Mouse (Mus musculus): ENCODE measurements around the gene Tex12. TPM values are rescaled to one million over a fixed set of nuclear protein-coding genes. Genes with fewer than 3 reads are reported as not detected.

Tex12 gene
- total RNA-seq (2021), result not detected
- long read RNA-seq, partial matches to known transcripts, result 0 of 1 reads
- long read RNA-seq, other reads (novel, unspliced or antisense), result 1 of 1 reads

DNA sequence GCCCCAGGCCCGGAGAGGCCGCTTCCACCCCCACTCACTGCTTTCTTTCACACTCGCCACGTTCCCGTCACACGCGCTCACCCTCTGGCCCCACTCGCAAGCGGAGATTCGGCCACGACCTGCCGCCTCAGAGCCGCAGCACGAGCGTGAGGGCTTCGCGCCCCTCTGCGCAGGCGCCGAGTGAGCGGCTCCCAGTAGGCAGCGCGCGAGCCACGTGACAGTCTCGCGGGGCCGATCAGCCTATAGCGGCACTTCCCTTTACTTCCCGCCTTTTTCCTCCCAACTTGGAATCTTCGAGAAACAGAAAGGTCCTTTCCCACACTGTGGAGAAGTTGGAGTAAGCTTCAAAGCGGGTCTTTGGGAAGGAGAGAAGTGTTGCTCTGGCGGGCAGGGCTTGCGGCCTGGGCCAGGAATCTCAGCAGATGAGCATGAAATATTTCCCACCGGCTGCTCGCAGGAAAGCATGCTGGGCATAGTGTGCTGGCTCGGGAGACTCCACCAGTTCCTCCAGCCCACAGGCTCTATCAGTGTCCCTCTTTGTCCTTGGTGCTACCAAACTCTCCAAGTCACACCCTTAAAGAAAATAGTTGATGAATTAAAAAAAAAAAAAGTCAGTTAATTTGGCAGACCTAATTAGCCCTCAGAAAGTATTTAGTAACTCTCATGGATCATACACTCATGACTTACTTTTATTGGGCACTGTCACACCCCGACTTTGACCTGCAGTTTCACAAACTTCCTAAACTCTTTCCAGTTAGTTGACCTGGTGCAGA, at the start of gene Tex12:
Gene Tex12 (minus strand): TSS at position 181 of the 773 bp plus-strand sequence.
- DNase-seq (ENCODE audit: low spot score in 2 of 2), result no peak

DNA sequence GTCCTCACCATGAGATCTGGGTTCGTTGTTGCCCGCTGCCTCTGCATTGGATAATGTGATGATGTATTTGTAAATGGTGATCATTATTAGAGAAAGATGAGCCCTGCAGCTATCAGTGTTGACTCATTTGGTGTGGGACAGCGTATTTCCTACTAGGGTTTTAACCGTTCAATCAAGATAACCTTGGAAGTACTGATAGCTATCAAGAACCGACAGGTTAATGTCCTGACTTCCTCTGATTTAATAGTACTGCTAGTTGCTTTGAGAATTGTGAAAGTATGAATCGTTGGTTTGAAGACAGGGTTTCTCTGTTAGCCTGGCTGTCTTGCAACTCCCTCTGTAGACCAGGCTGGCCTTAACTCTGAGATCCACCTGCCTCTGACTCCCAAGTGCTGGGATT, 43.2 kb upstream of the Tex12 start:
- no peak for DNase-seq (ENCODE audit: low spot score in 2 of 2)

GRCm38 (mm10) chr9:50603998-50604324, 42.8 kb upstream of the Tex12 start:
- no peak for DNase-seq (ENCODE audit: low spot score in 2 of 2)

GRCm38 (mm10) chr9:50603189-50603997, 42.3 kb upstream of the Tex12 start, which contains the start of the genes Sdhd and Timm8b:
Gene Sdhd, minus strand, starts transcription at chr9:50603812.
Gene Timm8b, plus strand, starts transcription at chr9:50603910.
- DNase-seq (ENCODE audit: low spot score in 2 of 2), result peak; percentile 93 to 97

DNA sequence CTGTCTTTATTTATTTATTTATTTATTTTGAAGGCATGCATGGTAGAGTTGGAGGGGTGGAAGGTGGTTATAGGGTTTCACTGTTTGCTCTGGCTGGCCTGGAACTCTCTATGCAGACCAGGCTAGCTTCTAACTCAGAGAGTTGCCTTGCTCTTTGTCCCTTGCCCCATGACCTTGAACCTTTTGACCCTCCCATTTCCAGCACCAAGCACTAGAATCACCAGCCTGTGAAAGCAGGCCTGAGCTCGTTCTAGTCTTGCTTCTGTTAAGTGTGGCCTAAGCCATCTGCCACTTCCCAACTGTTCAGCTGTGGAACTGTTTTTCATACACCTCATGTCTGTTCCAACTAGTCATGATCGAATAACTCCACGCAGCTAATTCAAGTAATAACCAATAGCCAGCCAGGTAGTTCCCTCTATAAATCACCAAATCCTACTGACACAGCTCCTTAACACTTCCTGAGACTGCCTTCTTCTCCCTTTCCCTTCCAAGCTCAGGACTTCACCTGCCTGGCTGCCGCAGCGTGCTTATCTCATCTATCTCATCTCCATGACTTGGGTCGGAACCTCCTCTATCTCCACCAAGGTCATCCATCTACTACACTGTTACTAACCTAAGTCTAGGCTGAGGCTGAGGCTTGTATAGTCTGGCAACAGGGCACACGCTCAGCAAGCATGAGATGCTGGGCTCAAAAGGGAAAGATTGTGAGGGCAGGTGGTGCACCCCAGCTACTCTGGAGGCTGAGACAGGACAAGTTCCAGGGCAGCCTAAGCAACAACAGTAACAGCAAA, 41.1 kb upstream of the Tex12 start:
- no peak for DNase-seq (ENCODE audit: low spot score in 2 of 2)

GRCm38 (mm10) chr9:50601536-50601935, 40.4 kb upstream of the Tex12 start:
- no peak for DNase-seq (ENCODE audit: low spot score in 2 of 2)

- no peak for DNase-seq (ENCODE audit: low spot score in 2 of 2)
Measured at GRCm38 (mm10) chr9:50596973-50597372, 35.8 kb upstream of the Tex12 start.

- DNase-seq (ENCODE audit: low spot score in 2 of 2), result no peak
Measured at GRCm38 (mm10) chr9:50594794-50595417, 33.8 kb upstream of the Tex12 start.

DNA sequence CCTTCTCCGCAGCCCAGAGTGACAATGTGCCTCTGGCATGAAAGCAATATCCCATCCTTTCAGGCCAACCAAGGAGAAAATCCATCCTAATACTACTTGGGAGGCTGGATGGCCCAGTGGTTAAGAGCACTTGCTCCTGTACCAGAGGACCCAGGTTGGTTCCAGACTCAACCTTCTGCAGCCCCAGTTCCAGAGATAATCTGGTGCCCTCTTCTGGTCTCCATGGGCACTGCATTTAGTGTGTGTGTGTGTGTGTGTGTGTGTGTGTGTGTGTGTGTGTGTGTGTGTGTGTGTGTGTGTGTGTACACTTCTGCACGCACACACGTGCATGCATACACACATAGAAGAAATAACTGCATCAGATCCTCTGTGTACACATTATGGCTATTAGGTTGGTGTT, 32.4 kb upstream of the Tex12 start:
- no peak for DNase-seq (ENCODE audit: low spot score in 2 of 2)

DNA sequence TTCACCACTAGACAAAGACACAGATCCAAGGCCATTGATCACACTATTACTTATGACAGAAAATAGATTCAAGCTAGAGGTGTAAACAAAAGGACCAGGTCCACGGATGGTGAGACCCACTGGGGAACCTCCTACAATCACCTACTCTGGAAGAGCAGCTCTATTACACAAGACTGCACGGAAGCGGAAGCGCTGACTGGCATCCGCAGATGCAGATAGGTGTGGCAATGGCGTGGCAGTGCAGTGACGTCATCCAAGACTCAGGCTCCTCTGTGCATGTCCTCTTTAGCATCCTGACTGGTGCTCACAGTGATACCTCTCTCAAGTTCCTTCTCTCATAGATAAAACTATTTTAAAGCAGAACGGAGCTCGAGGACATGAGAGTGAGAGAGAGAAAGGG, 31.8 kb upstream of the Tex12 start:
- DNase-seq (ENCODE audit: low spot score in 2 of 2), result no peak

DNA sequence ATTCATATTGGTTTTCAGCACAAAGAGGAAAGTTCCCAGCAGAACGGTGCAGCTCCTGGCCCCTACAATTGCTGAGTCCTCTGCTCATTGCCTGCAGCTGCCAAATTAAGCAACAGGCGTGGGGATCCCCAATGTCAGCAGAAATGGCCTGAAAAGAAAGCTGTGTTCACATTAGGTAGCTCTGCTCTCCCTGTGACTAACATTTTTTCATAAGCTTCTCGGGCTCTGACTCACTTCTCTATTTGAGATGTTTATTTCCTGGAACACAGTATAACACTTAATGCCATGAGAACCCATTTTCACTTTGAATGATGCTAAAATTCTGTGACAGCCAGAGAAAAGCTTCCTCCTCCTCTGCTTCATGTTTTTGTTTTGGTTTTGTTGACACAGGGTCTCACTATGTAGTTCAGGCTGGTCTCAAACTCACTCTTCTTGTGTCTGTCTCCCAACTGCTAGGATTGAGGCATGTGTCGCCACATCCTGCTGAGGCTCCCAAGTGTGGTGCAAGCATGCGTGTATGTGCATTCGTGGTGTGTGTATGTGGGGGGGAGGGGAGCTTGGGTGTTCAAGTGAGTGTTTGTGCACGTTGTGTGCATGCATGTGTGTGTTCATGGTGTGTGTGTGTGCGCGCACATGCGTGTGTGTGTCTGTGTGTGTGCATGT, 29.9 kb upstream of the Tex12 start:
- DNase-seq (ENCODE audit: low spot score in 2 of 2), result no peak

GRCm38 (mm10) chr9:50586955-50587354, 25.8 kb upstream of the Tex12 start:
- DNase-seq (ENCODE audit: low spot score in 2 of 2), result no peak

DNA sequence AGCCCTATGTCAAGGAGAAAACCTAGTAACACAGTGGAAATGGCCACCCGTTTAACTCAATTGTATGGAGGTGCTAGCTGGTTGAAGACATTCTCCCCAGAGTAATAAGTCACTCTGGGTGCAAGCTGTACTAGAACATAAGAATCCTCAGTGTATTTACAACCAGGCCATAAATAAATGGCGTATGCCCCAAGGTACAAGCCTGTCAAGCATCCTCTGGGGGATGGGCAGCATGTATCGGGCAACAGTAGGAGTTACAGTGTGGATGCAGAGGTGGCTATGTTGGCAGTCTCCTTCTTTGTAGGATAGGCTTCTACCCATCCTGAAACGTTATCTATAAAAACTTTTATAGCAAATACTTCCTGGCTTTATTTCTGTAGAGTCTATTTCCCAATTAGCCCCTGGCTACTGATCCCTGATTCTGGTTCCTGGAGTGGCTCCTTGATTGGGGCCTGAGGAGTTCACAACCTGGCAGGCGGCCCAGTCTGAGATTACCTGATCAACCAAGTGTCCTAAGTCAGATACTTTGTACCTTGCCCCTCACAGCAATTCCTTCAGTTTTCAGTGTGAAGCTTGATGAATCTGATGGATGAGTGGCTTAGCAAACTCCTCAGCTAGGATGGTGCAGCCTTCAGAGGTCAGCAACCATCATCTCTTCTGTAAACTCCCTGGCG, 24.2 kb upstream of the Tex12 start:
- DNase-seq (ENCODE audit: low spot score in 2 of 2), result no peak

GRCm38 (mm10) chr9:50580370-50580769, 19.2 kb upstream of the Tex12 start:
- no peak for DNase-seq (ENCODE audit: low spot score in 2 of 2)

GRCm38 (mm10) chr9:50569599-50570525, 8.7 kb upstream of the Tex12 start:
- no peak for DNase-seq (ENCODE audit: low spot score in 2 of 2)

GRCm38 (mm10) chr9:50567881-50568280, 6.8 kb upstream of the Tex12 start:
- DNase-seq (ENCODE audit: low spot score in 2 of 2), result no peak

- DNase-seq (ENCODE audit: low spot score in 2 of 2), result no peak
Measured at GRCm38 (mm10) chr9:50567372-50567771, 6.2 kb upstream of the Tex12 start.

DNA sequence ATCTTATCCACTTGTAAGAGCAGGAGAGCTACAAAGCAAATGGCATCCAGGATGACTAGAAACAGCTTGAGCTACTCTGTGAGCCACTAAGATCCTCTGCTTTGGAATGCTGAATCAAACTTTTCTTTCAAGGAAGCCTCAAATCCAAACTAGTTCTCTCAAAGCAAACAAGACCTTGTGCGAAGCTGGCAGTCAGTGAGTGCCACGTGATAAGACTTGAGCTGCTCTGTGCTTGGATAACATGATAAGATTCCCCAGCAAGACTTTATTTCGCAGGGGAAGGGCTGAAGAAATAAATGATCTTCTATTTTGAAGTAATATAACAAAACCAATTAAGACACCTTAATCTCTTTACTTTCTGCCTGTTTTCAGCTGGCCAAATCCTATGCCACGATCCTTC, 4.8 kb upstream of the Tex12 start:
- no peak for DNase-seq (ENCODE audit: low spot score in 2 of 2)

GRCm38 (mm10) chr9:50565173-50565572, 4.0 kb upstream of the Tex12 start:
- no peak for DNase-seq (ENCODE audit: low spot score in 2 of 2)

Data from layer of hippocampus, adult 18-20 months (tissue).